Mouse (Mus musculus): ENCODE measurements around the gene Rad50.

- peak in 1 of 2 experiments; percentile 34; a peak in 2 of 4 replicates for TF ChIP-seq CTCF (conservative IDR thresholded peaks at IDR 0.05 in 1 of 2, IDR thresholded peaks at IDR 0.05 in 1 of 2; ENCODE audit: low read depth in 2 of 2, low read length in 2 of 2)
- TF ChIP-seq ELF1 (IDR thresholded peaks at IDR 0.05; ENCODE audit: low read depth, low read length) = no peak
- no peak for TF ChIP-seq POLR2AphosphoS2 (IDR thresholded peaks at IDR 0.05; ENCODE audit: low read depth, low read length)
- no peak for TF ChIP-seq NRF1 (IDR thresholded peaks at IDR 0.05; ENCODE audit: low read depth, low read length)
- TF ChIP-seq IRF4 (IDR thresholded peaks at IDR 0.05; ENCODE audit: low read depth, low read length) = no peak
- no peak for TF ChIP-seq NELFE (IDR thresholded peaks at IDR 0.05; ENCODE audit: low read depth, low read length)
- no peak for TF ChIP-seq KAT2A (IDR thresholded peaks at IDR 0.05; ENCODE audit: insufficient replicate concordance, low read length)
- peak; percentile 33 for TF ChIP-seq RAD21 (IDR thresholded peaks at IDR 0.05; ENCODE audit: low read depth, low read length)
- no peak for TF ChIP-seq BHLHE40 (IDR thresholded peaks at IDR 0.05; ENCODE audit: low read depth, low read length)
- TF ChIP-seq ZNF384 (IDR thresholded peaks at IDR 0.05; ENCODE audit: low read depth, low read length) = no peak
Measured at GRCm38 (mm10) chr11:53742353-53742752, 35.2 kb upstream of the Rad50 start.

Data from CH12.LX (cell line).